Mouse (Mus musculus) ES-E14 (cell line): Measurements from ENCODE around the gene Abcc6.

Experiments
- HCFC1 ChIP-seq: IDR thresholded peaks from 2 replicates; pipeline ENCODE4 v1.6.1; 2012; ENCODE audit warnings: low read length, inconsistent platforms, borderline replicate concordance; ENCODE audit not compliant: insufficient read depth
- MAFK ChIP-seq: IDR thresholded peaks from 2 replicates; pipeline ENCODE4 v1.6.1; 2014; ENCODE audit warnings: mild to moderate bottlenecking, low read depth, low read length, inconsistent platforms; ENCODE audit not compliant: insufficient read depth
- ZC3H11A ChIP-seq: IDR thresholded peaks from 2 replicates; pipeline ENCODE4 v1.6.1; 2012; ENCODE audit warnings: low read depth, mild to moderate bottlenecking, inconsistent platforms, low read length, borderline replicate concordance

DNA sequence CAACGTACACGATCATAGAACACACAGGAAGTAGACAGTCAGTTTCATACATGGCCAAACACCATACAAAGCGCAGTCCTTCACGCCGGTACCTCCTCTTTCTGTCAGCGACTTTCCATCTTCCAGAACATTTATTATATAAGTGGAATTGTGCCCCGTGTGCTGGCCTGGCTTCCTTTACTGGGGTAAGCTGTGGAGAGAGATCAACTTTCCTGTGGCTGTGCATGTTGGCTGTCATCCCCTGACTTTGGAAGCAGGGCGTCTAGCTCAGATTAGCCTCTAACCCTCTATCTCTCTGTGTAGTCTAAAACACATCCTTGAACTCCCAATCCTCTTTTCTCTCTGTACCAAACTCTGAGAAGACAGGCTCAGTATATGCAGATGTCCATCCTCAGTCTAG, 38.7 kb upstream of the Abcc6 start:
- TF ChIP-seq HCFC1 (no peak), MAFK (no peak), ZC3H11A (no peak)
